Mouse (Mus musculus) cortical plate, adult 2 months (tissue): ENCODE results near the gene Rhov.

ENCODE experiments used
- CTCF ChIP-seq: fragments of 200-500 bp; IDR thresholded peaks from 2 replicates; pipeline ENCODE4 v1.5.1; 2011; ENCODE audit warnings: mild to moderate bottlenecking, control low read depth, low read length; ENCODE audit not compliant: insufficient read depth; ENCODE audit errors: extremely low read depth
- POLR2A ChIP-seq: fragments of 200-500 bp; IDR thresholded peaks from 2 replicates; pipeline ENCODE4 v1.6.1; 2011; ENCODE audit warnings: mild to moderate bottlenecking, low read length, control low read depth; ENCODE audit not compliant: insufficient read depth; ENCODE audit errors: extremely low read depth

DNA sequence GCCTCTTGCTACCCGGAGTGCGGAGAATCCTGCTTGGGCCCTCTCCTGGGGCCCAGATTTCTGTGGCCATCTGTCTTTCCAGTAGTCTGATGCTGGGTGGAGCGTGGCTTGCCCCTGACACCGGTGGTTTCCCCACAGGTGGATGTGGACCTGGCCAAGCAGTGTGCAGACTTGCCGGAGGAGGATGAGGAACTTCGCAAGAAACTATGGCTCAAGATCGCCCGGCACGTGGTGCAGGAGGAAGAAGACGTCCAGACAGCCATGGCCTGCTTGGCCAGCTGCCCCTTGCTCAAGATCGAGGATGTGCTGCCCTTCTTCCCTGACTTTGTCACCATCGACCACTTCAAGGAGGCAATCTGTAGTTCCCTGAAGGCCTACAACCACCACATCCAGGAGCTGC, 25.7 kb upstream of the Rhov start:
- TF ChIP-seq CTCF: no peak
- TF ChIP-seq POLR2A: no peak
